Mouse (Mus musculus): ENCODE data around the gene Traf3ip3. TPM values are rescaled to one million over a fixed set of nuclear protein-coding genes. Genes with fewer than 3 reads are reported as not detected.

Gene Traf3ip3
- total and polyA plus RNA-seq, 3 experiments, result 60.9 to 72.9 (median 68.8) TPM

- in situ Hi-C loops (cut with MboI; ENCODE audit: low pct_ligation_motif_present, low pct_unique_long_range_greater_than_20kb, low sequenced_read_pairs), result no loop called here
- Histone ChIP-seq H3K4me2 (ENCODE audit: insufficient read depth, low read depth, poor library complexity, severe bottlenecking) (no peak overlapping the region), H3K4me1 (ENCODE audit: control insufficient read depth in 1 of 2, insufficient read depth in 2 of 2) (peaks cover 13 to 54% of the 10 kb centered on the region in 2 experiments), H3K9me3 (replicated peaks; ENCODE audit: low read length) (no peaks in the 10 kb centered on the region), H3K4me3 (replicated peaks in 1 of 3; ENCODE audit: low read depth in 2 of 3, low read length in 2 of 3, poor library complexity in 1 of 3) (no peak overlapping the region), H3K27ac (ENCODE audit: insufficient read depth, low read depth) (no peak overlapping the region), H3K9ac (ENCODE audit: insufficient read depth, low read depth) (no peak overlapping the region), H3K27me3 (replicated peaks) (no peaks in the 10 kb centered on the region), H3K36me3 (replicated peaks in 1 of 2; ENCODE audit: control insufficient read depth in 1 of 2, insufficient read depth in 1 of 2, low read length in 1 of 2) (peaks cover 0 to 17% of the 10 kb centered on the region in 2 experiments), H3K79me2 (replicated peaks; ENCODE audit: control insufficient read depth, extremely low read depth, insufficient read depth, poor library complexity, severe bottlenecking) (no peaks in the 10 kb centered on the region)
- DNase-seq (ENCODE audit: extremely low read depth), result no peak
- TF ChIP-seq MXI1 (IDR thresholded peaks at IDR 0.05; ENCODE audit: low read depth, low read length) (no peak), ZMIZ1 (IDR thresholded peaks at IDR 0.05; ENCODE audit: low read depth, low read length) (no peak), SIN3A (IDR thresholded peaks at IDR 0.05; ENCODE audit: low read length) (no peak), NELFE (IDR thresholded peaks at IDR 0.05; ENCODE audit: low read depth, low read length) (no peak), NRF1 (IDR thresholded peaks at IDR 0.05; ENCODE audit: low read depth, low read length) (no peak), CTCF (conservative IDR thresholded peaks at IDR 0.05 in 1 of 2, IDR thresholded peaks at IDR 0.05 in 1 of 2; ENCODE audit: low read depth in 2 of 2, low read length in 2 of 2) (no peak), POLR2A (IDR thresholded peaks at IDR 0.05; ENCODE audit: low read depth, low read length) (no peak), RAD21 (IDR thresholded peaks at IDR 0.05; ENCODE audit: low read depth, low read length) (no peak), JUN (IDR thresholded peaks at IDR 0.05; ENCODE audit: insufficient read depth, low read depth, low read length) (no peak), POLR2AphosphoS2 (IDR thresholded peaks at IDR 0.05; ENCODE audit: low read depth, low read length) (no peak), SMC3 (IDR thresholded peaks at IDR 0.05; ENCODE audit: low read depth, low read length) (no peak), PAX5 (IDR thresholded peaks at IDR 0.05; ENCODE audit: low read length) (no peak), CHD2 (IDR thresholded peaks at IDR 0.05; ENCODE audit: low read length) (no peak), MYC (IDR thresholded peaks at IDR 0.05; ENCODE audit: low read depth, low read length) (no peak)
- dilution Hi-C loops (cut with MboI; ENCODE audit: extremely low pct_ligation_motif_present, extremely low pct_unique_long_range_greater_than_20kb, low sequenced_read_pairs), result no loop called here
These were observed 33.4 kb upstream of the Traf3ip3 start for GRCm38 (mm10) chr1:193234930-193235329.

GRCm38 (mm10) chr1:193234130-193234645, 32.7 kb upstream of the Traf3ip3 start:
- Histone ChIP-seq H3K4me3 (replicated peaks in 1 of 3; ENCODE audit: low read depth in 2 of 3, low read length in 2 of 3, poor library complexity in 1 of 3) (no peak overlapping the region), H3K9me3 (replicated peaks; ENCODE audit: low read length) (no peaks in the 10 kb centered on the region), H3K36me3 (replicated peaks in 1 of 2; ENCODE audit: control insufficient read depth in 1 of 2, insufficient read depth in 1 of 2, low read length in 1 of 2) (peaks cover 0 to 11% of the 10 kb centered on the region in 2 experiments), H3K9ac (ENCODE audit: insufficient read depth, low read depth) (no peak overlapping the region), H3K79me2 (replicated peaks; ENCODE audit: control insufficient read depth, extremely low read depth, insufficient read depth, poor library complexity, severe bottlenecking) (no peaks in the 10 kb centered on the region), H3K27ac (ENCODE audit: insufficient read depth, low read depth) (no peak overlapping the region), H3K4me1 (ENCODE audit: control insufficient read depth in 1 of 2, insufficient read depth in 2 of 2) (peaks cover 14 to 61% of the 10 kb centered on the region in 2 experiments), H3K4me2 (ENCODE audit: insufficient read depth, low read depth, poor library complexity, severe bottlenecking) (no peak overlapping the region), H3K27me3 (replicated peaks) (no peaks in the 10 kb centered on the region)
- dilution Hi-C loops (cut with MboI; ENCODE audit: extremely low pct_ligation_motif_present, extremely low pct_unique_long_range_greater_than_20kb, low sequenced_read_pairs) (no loop called here), in situ Hi-C loops (cut with MboI; ENCODE audit: low pct_ligation_motif_present, low pct_unique_long_range_greater_than_20kb, low sequenced_read_pairs) (no loop called here)
- no peak for TF ChIP-seq BHLHE40 (IDR thresholded peaks at IDR 0.05; ENCODE audit: low read depth, low read length)
- TF ChIP-seq JUND (conservative IDR thresholded peaks at IDR 0.05; ENCODE audit: low read depth, low read length), result no peak
- TF ChIP-seq ZNF384 (IDR thresholded peaks at IDR 0.05; ENCODE audit: low read depth, low read length), result no peak
- no peak for TF ChIP-seq ELF1 (IDR thresholded peaks at IDR 0.05; ENCODE audit: low read depth, low read length)
- TF ChIP-seq SIN3A (IDR thresholded peaks at IDR 0.05; ENCODE audit: low read length), result no peak
- TF ChIP-seq RAD21 (IDR thresholded peaks at IDR 0.05; ENCODE audit: low read depth, low read length), result no peak
- no peak for TF ChIP-seq MAZ (IDR thresholded peaks at IDR 0.05; ENCODE audit: low read depth, low read length)
- TF ChIP-seq USF2 (conservative IDR thresholded peaks at IDR 0.05; ENCODE audit: low read depth, low read length), result no peak
- no peak for TF ChIP-seq MEF2A (IDR thresholded peaks at IDR 0.05; ENCODE audit: borderline replicate concordance, low read depth, low read length)
- TF ChIP-seq GABPA (IDR thresholded peaks at IDR 0.05; ENCODE audit: insufficient replicate concordance, low read depth, low read length), result no peak
- no peak for TF ChIP-seq MXI1 (IDR thresholded peaks at IDR 0.05; ENCODE audit: low read depth, low read length)
- no peak for TF ChIP-seq CHD2 (IDR thresholded peaks at IDR 0.05; ENCODE audit: low read length)
- TF ChIP-seq MAX (IDR thresholded peaks at IDR 0.05; ENCODE audit: low read length), result no peak
- TF ChIP-seq NELFE (IDR thresholded peaks at IDR 0.05; ENCODE audit: low read depth, low read length), result no peak
- TF ChIP-seq RCOR1 (conservative IDR thresholded peaks at IDR 0.05; ENCODE audit: low read depth, low read length), result no peak
- no peak for TF ChIP-seq POLR2A (IDR thresholded peaks at IDR 0.05; ENCODE audit: low read depth, low read length)
- TF ChIP-seq CTCF (conservative IDR thresholded peaks at IDR 0.05 in 1 of 2, IDR thresholded peaks at IDR 0.05 in 1 of 2; ENCODE audit: low read depth in 2 of 2, low read length in 2 of 2), result no peak
- TF ChIP-seq PAX5 (IDR thresholded peaks at IDR 0.05; ENCODE audit: low read length), result no peak
- no peak for DNase-seq (ENCODE audit: extremely low read depth)
